Mouse (Mus musculus) cerebellum, postnatal 10 days (tissue): ENCODE data around the gene Pou3f3.

Experiments used
- DNase-seq, 2 experiments: peaks; one replicate each; pipeline ENCODE4 v3.0.0; 2021; ENCODE audit warnings: mixed read lengths in 2 of 2

Gene Pou3f3

DNA sequence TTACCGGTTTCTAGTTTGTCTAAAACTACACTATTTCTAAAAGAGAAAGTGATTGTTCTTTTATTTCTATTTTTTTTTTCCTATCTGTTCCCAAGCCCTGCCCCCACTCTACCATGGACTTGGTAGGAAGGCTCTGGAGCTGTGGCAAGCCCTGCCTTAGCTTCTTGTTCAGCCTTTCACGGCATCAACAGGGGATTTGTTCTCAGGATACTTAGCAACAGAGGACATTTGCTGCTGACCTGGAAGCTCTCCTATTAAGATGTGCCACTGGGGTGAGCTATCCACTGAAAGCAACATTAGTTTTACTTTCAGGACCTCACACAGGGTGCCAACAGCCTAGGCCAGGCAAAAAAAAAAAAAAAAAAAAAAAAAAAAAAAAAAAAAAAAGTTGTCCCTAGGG lies 15.4 kb downstream of the Pou3f3 start:
- peak in 1 of 2 experiments; percentile 20 for DNase-seq

DNA sequence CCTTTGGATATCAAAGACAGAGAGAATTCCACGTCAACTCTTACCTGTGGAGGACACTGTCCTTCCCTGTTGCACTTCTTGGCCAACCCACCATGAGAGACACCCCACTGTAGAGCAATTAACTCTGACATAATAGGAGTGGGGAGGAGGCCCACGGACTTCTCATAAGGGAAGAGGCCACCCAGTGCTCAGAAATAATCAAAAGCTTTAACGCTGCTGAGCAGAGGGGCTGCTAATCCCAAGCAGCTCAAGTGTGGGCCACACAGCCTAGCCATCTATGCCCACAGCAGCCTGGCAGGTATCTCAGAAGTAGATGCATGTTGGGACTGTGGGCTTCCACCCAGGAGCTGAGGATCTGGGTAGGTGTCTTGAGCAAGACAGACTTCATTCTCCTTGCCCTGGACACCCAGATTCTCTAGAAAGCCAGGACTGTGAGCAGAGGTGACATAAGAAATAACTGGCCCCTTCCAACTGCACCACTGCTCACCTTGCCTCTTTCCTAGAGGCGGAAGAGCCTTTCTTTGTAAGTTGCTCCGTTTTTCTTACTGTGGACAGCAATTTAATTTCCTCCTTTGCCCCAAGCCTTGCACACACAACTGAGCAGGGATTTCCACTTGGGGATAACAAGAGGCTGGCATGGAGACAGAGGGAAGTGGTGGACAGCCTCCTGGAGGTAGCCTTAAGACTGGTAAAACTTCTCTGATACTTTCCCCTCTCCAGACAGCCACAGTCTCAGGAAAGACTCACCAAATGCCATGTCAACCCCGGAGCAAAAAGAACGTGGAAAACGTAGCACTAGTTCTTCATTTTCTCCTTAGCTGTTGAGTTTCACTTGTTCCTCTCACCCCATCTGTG lies 16.1 kb downstream of the Pou3f3 start:
- DNase-seq: peak in 1 of 2 experiments; percentile 19

DNA sequence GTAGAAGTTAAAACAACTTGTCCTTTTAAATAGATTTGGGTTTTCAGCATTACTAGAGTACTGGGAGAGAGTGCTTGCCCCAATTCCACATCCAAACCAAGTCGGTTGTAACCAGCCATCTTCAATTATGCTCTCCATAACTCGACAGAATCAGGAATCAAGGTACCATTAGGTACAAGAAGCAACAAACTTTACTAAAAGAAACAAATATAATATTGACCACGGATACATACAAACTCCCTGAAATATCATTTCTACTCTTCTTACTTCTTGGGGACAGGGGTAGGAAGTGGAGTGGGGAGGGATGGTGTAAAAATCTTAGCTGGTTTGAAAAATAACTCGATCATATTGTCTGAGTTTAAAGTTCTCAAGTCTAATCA lies 16.7 kb downstream of the Pou3f3 start:
- DNase-seq: no peak

DNA sequence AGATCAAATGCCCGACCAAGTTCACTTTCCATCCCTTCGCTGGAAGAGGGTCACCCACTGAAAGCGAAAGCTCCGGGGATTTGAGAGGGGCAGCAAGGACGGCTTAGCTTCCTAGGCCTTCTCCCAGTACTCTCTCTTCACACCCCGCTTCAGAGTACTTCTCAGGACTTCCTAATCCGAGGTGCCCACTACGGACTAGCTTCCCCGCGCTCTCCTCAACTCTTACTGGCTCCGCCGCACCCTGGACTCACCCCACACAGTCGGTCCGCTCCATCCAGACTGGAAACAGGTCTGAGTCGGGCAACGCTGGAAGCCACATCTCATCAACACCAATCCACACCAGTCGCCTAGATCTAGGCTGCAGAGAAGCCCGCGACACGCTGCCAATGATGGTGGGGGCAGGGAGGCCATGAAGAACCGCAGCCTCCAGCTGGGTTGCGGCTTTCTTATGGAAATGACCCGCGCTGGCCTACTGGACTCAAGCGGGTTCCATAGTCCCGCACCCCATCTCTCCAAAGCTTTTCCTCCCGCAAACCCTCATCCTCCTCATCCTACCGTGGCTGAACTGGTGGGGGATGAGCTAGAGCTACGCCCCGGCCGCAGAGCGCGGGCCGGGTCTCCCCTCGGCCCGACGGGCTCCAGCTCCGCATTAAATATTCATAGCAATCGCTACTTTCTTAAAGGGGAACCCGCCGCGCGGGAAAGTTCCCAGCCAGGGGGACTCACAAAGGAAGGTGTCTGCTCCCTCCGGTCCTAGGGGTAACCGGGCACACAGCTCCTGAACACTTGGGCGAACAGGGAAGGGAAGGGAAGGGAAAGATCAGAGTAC lies 17.8 kb downstream of the Pou3f3 start:
- DNase-seq: peak; percentile 63 to 67

DNA sequence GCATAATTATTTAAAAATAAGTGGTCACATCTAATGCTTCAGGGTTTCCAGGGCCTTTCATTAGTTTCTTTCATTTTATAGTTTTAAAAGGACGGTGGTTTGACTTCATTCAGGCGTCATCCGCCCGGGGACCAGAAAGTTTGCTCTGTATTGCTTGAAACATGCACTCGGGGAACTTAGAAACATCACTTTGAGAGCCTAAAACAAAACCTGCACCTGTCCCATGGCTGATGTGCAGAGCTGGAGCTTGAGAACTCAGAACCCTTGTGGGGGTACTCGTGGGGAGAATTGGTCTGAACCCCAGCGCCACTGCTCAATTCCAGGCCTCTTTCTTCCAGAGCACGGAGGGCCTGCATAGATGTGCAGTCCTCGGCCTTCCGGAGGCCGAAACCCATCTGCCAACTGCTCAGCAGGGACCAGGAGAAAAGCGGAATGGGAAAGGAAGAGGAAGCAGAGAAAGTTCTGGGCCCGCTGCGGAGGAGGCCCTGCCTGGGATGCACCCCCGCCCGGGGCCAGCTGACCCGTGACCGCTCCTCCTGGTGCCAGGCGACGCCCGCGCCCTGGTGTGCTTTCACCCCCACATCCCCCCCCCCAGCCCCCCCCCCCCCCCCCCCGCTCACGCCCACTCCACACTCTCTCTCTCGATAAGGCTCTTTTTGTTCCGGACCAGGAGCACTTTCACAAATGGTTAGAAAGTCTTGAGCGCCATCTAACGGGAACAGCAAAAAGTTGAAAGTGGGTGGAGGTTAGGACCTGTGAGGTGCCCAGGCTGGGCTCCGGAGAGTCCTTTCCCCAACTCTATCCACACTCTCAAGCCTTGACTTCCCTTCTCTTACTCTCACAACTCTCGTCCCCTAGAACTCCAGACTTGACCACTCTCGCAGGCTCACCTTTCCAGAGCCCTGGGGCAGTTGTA lies 18.7 kb downstream of the Pou3f3 start:
- peak; percentile 80 to 84 for DNase-seq

DNA sequence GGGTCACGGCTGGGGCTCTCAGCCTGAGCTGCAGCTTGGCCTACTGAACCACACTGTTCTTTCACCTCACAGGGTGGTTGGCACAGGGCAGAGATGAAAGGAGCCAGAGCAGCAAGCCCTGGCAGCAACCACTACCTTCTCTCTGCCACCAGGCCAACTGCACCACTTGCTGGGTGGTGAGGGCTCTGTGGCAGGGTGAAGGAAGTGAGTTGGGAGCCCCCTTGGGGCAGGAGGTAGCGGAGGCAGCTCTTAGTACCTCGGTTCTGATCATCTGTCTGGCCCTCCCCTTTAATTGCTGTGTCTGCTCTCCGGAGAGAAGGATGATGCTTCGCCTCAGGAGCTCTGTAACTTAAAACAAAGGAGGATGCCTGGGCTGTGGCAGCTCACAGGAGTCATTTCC lies 23.0 kb downstream of the Pou3f3 start:
- DNase-seq: peak; percentile 57 to 81

DNA sequence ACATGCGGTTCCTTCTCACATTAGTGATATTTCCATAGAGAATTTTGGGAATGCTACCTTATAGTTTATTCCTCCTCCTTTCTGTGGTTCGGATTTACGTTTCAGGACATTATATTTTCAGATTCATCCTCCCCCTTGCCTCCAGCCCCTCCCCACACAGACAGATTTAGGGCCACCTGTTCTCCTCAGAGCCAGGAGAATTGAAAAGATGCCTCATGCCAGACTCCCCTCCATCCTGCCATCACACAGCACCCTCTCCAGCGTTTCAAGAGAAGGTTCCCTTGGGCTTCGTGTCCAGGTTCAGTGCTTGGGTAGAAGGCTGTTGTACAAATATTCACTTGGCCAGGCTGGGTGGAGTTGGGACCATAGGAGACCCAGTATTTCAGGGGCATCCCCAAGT lies 25.8 kb downstream of the Pou3f3 start:
- no peak for DNase-seq

DNA sequence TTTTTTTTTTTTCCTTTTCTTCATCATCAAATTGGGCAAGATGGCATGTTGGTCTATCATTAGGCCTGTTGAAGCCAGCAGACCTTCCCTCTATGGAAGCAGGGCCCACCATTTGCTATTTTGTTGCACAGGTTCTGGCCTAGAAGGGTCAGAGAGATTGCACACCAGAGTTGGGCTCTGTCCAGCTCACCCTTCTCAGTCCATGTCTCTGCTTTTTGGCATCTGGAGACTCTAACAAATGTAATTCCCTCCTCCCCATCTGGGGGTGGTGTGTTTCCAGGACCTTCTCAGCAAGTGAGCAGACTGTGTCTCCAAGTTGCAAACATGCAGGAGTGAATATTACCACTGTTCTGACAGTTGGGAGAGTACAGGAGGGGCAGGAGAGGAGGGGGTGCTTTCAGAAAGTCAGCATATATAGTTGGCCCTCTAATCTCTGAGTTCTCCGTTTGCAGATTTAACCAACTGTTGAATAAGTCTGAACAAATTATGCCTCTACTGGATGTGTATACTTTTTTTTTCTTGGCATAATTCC lies 28.3 kb downstream of the Pou3f3 start:
- peak in 1 of 2 experiments; percentile 49 for DNase-seq

DNA sequence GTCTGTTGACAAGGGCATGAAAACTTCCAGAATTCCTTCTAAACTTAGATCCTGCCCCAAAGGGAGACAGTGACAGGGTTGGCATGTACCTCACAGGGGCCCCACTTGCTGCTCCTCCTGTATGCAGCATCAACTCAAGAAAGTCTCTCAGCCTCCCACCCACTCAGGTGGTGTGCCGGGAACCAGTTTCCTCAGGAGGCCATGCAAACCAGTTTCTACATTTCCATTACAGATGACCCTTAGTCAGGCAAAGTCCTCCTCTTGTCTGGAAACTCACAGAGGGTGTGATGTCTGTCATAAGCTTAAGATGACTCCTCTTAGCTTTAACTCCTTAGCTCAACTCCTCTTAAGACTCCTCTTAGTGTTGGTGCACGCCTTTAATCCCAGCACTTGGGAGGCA lies 29.3 kb downstream of the Pou3f3 start:
- no peak for DNase-seq

DNA sequence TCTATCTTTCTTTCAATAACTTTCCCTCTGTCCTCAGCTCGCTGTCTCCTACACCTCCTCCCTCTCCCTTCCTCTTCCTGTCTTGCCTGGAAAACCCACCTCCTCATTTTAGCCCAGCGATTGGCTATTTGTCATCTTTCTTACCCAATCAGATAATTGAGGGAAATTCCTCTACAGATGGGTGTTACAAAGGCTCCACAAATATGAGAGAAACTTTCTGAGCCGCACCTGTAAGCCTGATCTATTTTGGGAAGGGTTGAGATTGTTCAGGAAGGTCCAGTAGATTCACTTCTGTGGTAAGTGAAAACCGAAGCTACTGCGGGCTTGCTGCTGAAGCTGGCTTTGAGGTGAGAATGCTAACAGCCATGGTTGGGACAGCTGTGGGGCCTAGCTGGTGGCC lies 31.6 kb downstream of the Pou3f3 start:
- no peak for DNase-seq

DNA sequence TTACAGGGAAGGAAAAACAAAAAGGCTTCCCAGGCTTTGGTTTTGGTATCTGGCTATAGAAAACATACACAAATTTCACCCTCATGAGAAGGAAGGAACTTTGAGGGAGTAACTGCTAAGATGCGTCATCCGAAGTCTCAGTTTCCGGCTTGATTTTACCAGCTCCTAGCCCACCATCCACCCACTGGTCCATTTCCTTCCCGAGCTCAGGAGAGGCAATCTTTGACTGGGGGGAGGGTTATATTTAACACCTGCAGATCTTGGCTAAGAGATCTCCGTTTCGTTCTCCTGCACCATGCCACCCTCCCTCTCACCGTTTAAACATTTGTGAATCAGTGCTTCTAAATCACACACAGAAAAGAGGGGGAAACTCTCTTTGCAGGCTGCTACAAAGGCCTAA lies 32.1 kb downstream of the Pou3f3 start:
- DNase-seq: no peak

DNA sequence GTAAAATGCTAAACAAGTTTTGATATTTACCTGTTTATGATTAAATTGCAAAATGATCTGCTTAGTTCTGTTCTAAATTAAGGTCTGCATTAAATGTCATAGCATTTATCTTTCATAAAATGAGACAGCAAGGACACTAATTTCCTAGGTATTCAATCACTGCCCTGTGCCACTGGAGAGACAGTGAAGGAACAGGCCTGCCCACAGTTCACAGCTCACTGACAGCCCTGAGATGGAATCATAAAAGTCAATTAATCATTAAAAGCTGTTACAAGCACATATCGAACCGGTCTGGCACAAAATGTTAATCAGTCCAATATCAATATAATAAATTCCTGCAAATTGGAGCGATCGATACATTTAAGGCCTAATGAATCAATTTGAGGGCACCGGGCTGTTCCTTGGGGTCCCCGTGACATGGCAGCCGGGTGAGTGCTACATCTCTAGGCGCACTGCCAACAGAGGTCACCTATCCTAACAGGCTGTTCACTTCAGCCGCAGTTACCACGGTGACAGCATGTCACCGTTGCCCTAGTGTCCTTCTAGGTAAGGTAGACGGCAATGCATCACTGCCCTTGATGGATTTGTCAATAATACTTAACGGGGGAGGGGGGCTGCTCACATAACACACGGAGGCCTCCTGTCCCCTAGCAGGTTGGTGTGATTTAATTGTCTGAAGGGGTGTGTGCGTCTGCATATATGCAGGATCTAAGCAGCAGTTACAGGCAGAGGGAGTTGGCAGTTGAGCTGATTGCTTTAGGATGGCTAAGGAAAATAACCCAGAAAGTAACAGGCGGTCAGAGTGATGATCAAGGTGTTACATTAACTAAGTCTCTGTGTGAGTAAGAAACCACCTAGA lies 46.0 kb downstream of the Pou3f3 start:
- peak; percentile 27 to 30 for DNase-seq

DNA sequence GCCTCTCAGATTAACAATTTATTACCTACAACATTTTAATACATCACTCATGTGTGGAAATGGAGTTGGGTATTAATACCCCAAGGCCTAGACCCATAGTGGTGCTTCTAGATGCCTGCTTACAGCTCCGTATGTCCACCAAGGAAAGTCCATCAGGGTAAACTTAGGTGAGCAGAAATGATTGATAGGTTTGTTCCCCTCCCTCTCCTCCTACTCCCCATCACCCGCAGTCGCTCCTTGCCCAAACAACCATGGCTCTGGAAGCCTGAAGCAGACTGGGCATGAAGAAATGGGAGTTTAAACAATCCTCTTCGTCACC lies 46.6 kb downstream of the Pou3f3 start:
- no peak for DNase-seq

DNA sequence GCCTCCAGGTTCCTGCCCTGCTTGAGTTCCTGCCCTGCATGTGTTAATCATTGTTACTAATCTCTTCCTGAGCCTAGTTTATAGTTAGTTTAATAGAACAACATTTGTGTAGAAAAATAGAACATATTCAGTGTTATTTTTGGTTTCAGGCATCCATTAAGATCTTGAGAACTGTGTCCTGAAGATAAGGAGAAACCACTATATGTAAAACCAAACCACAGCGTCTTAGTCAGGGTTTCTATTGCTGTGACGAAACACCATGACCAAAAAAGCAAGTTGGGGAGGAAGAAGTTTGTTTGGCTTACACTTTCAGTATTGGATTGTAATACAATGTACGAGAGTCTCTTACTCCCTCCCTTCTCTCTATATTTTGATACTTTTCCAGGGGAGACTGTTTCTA lies 49.5 kb downstream of the Pou3f3 start:
- no peak for DNase-seq

DNA sequence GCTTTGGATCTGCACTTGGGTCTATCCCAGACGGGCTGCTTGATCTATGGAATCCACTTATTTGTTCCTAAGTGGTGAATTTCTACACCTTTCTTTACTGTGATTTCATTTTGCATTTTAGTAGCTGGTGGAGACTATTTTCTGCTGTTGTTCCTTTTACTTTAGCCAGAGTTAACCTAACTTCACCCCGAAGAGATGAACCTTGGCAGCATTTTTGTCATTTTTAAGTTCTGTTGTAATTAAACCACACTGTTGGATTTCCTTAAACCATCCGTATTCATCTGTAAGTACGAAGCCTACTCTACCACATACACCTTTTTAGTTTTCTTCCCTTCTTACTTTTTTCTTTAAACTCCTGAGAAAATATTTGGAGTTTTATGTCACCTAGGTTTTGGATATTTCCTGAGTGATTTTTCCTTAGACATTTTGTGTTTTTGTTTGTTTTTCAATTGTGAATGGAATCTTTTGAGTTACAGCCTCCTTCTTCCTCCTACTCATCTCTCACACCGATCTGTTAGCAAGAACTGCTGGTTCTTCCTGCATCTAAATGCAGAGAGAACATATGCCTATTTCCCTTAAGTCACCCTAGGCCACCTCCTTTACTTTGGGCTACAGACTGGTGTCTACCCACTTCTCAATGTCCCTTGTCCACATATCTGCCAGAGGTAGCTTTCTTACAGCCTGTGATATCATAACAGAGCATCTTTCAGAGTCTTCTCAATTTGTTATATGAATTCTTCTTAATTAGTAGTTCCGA lies 54.1 kb downstream of the Pou3f3 start:
- no peak for DNase-seq
